Mouse (Mus musculus) limb, embryonic 13.5 days (tissue): Measurements from ENCODE around the gene Gm26741. TPM values are rescaled to one million over a fixed set of nuclear protein-coding genes. Genes with fewer than 3 reads are reported as not detected.

ENCODE experiments used
- ATAC-seq: fragments of 200-750 bp; cut with Nextera tagmentation; 2 replicates; pipeline ENCODE4 v1.8.0; 2017; ENCODE audit warnings: low read depth, moderate number of reproducible peaks, moderate TSS enrichment; ENCODE audit not compliant: low FRiP score
- H3K27ac ChIP-seq: fragments of 300-500 bp; sonication (generic); 2 replicates; pipeline ENCODE4 v1.5.1; 2015; ENCODE audit warnings: inconsistent platforms, mild to moderate bottlenecking, moderate library complexity
- H3K27me3 ChIP-seq: fragments of 300-500 bp; sonication (generic); 2 replicates; pipeline ENCODE4 v1.6.1; 2015; ENCODE audit warnings: mild to moderate bottlenecking, inconsistent platforms
- H3K36me3 ChIP-seq: fragments of 300-500 bp; sonication (generic); 2 replicates; pipeline ENCODE4 v1.6.1; 2015; ENCODE audit warnings: inconsistent platforms, mild to moderate bottlenecking, moderate library complexity
- H3K4me1 ChIP-seq: fragments of 300-500 bp; sonication (generic); 2 replicates; pipeline ENCODE4 v1.6.1; 2015; ENCODE audit warnings: inconsistent platforms
- H3K4me2 ChIP-seq: fragments of 300-500 bp; sonication (generic); replicated peaks from 2 replicates; pipeline ENCODE4 v1.6.1; 2015; ENCODE audit warnings: inconsistent platforms, mild to moderate bottlenecking, moderate library complexity
- H3K4me3 ChIP-seq: fragments of 300-500 bp; sonication (generic); 2 replicates; pipeline ENCODE4 v1.5.1; 2015; ENCODE audit warnings: moderate library complexity, mild to moderate bottlenecking, inconsistent platforms
- H3K9ac ChIP-seq: fragments of 300-500 bp; sonication (generic); 2 replicates; pipeline ENCODE4 v1.6.1; 2015; ENCODE audit warnings: mild to moderate bottlenecking, inconsistent platforms
- H3K9me3 ChIP-seq: fragments of 300-500 bp; sonication (generic); 2 replicates; pipeline ENCODE4 v1.6.1; 2016; ENCODE audit warnings: inconsistent platforms
- WGBS: fragments of 180-500 bp; shearing (Covaris S2); methylation state at CpG from one replicate; pipeline ENCODE4 v1.1.7; 2015; 5-methylcytosine and 5-hydroxymethylcytosine counted together
- polyA plus RNA-seq: library from polyadenylated mRNA; unstranded; fragments of >200 nt; fragmentation: Nextera tagmentation; extraction: Ambion mirVana; gene quantifications from 2 replicates; pipeline ENCODE4 v1.2.1, GENCODE M21; 2015

Gene Gm26741
- polyA plus RNA-seq, 1 experiment from 2014 or later = not detected

DNA sequence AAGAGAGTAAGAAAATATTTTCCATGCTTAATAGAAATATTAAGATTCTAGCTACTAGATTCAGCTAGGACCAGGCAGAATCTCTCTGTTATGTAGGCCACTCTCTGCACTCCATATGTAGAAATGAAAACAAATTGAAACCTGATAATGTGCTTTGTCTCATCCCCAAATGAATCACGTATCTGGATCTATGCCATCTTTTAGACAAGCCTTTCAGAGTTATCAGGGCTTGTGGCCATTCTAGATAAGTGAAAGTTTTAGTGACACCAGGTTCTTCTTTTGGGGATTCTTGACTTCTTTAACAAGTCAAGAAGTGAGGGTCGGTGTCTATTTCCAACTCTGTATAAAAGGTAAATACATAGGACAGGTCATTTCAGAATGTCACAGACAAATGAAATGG lies 40.1 kb downstream of the Gm26741 start:
- Histone ChIP-seq H3K27me3 (no peaks in the 10 kb centered on the region), H3K36me3 (no peaks in the 10 kb centered on the region), H3K4me3 (no peak overlapping the region), H3K4me1 (no peaks in the 10 kb centered on the region), H3K27ac (no peak overlapping the region), H3K9ac (no peak overlapping the region), H3K9me3 (no peaks in the 10 kb centered on the region), H3K4me2 (no peak overlapping the region)
- WGBS = 79% methylated on average over 2 of the region's 2 CpGs
- no peak for ATAC-seq

DNA sequence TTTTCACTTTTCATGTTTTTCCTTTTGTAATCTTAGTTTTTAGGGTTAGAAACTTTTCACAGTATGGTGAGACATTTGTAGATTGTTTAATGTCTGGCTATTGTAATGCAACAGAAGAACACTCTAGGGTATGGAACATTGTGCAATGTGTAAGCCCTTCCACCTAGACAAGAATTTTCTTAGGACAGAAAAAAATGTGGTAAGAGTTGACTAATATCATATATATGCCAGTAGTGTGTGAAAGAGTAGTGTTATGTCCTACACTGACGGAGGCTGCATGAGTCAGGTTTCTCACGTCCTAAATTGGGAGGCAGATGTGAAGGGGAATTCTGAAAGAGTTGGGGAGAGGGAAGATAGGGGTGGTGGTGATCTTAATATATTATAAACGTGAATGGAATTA lies 41.2 kb downstream of the Gm26741 start:
- no peak overlapping the region for H3K9ac ChIP-seq
- 46% methylated on average over 3 of the region's 3 CpGs for WGBS
- no peak for ATAC-seq

DNA sequence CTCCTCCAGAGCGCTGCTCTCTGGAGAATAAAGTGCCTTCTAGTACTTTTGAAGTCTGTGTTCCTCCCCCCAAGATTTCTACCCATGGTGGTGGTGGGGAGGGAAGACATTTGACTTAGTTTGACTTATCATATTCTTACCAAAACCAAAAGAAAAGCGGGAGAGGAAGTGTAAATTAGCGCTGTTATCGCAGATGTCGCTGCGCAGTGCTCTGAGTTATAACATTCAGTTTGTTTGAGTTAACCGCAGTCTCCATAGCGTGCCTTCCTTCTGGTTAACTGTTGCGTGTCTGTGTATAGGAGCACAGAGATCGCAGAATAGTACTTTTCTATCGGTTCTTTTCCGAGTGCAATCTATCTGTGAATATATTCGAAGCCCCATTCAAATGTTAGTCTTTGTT lies 46.6 kb downstream of the Gm26741 start:
- H3K27ac ChIP-seq = no peak overlapping the region
- no peaks in the 10 kb centered on the region for H3K9me3 ChIP-seq
- 87% methylated on average over 13 of the region's 13 CpGs for WGBS
- no peak for ATAC-seq
- no peaks in the 10 kb centered on the region for H3K27me3 ChIP-seq
- no peak overlapping the region for H3K9ac ChIP-seq
- no peak overlapping the region for H3K4me3 ChIP-seq
- H3K36me3 ChIP-seq = no peaks in the 10 kb centered on the region
- no peak overlapping the region for H3K4me2 ChIP-seq
- H3K4me1 ChIP-seq = no peaks in the 10 kb centered on the region

More for the DNA sequence above, 41.2 kb downstream of the Gm26741 start:
- Histone ChIP-seq H3K27me3 (no peaks in the 10 kb centered on the region), H3K36me3 (no peaks in the 10 kb centered on the region), H3K4me3 (no peak overlapping the region), H3K4me2 (no peak overlapping the region), H3K4me1 (no peaks in the 10 kb centered on the region), H3K9me3 (no peaks in the 10 kb centered on the region), H3K27ac (no peak overlapping the region)

DNA sequence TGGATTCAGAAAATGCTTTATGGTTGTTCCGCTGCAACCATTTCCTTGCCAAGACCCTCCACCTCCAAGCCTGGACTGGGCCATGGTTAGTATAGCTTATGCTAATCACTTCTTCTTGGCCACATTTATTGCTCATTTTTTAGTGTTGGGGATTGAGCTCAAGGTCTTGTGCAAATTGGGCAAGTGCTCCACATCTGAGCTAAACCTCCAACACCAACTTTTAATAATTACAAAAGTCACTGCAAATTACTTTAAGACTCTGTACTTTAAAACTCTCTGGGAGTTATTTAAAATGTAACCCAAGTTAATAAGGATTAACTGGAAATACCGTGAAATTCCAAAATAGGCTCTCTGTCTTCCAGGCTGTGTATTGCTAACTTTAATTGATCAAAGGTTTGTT lies 49.0 kb downstream of the Gm26741 start:
- Histone ChIP-seq H3K9ac (no peak overlapping the region), H3K4me1 (no peaks in the 10 kb centered on the region), H3K27me3 (no peaks in the 10 kb centered on the region), H3K4me2 (no peak overlapping the region), H3K9me3 (no peaks in the 10 kb centered on the region), H3K4me3 (no peak overlapping the region), H3K27ac (no peak overlapping the region), H3K36me3 (no peaks in the 10 kb centered on the region)
- no peak for ATAC-seq
- WGBS = 69% methylated on average over 2 of the region's 2 CpGs

Other genes with a start within 250 kb of the Gm26741 start
- not detected in 2 replicates for gene Ros1, start 163.5 kb upstream of the Gm26741 start, polyA plus RNA-seq
- 20.2 and 22.0 TPM in 2 replicates for gene Dcbld1, start 125.1 kb upstream of the Gm26741 start, polyA plus RNA-seq
- 20.0 and 21.9 TPM in 2 replicates for gene Gopc, start 23.4 kb downstream of the Gm26741 start, polyA plus RNA-seq
- 0.13 TPM in 1 of 2 replicates, not detected in the other for gene Nepn, start 30.2 kb downstream of the Gm26741 start, polyA plus RNA-seq
- gene Nus1, start 58.8 kb downstream of the Gm26741 start, polyA plus RNA-seq = 16.3 and 17.4 TPM in 2 replicates